Mouse (Mus musculus): ENCODE measurements at regions not wholly inside any gene's neighbourhood (a gene's known extent, or its start where the extent isn't known, plus 50 kb on each side); places are given as distances from the start of the nearest gene placed in this dataset.

- TF ChIP-seq CTCF (IDR thresholded peaks at IDR 0.05; ENCODE audit: low read depth, low read length): no peak
- TF ChIP-seq POLR2A (IDR thresholded peaks at IDR 0.05; ENCODE audit: insufficient read depth, low read length): no peak
These were observed 184.5 kb downstream of the Matn1 start for GRCm38 (mm10) chr4:131128646-131129045.

Data from ES-Bruce4 (cell line).